Mouse (Mus musculus): ENCODE data around the gene Idh3b. TPM values are rescaled to one million over a fixed set of nuclear protein-coding genes. Genes with fewer than 3 reads are reported as not detected.

Gene Idh3b
- polyA plus RNA-seq, 1 experiment from 2014 or later, result 116 TPM

GRCm38 (mm10) chr2:130295331-130296133, 11.2 kb upstream of the Idh3b start:
- 2% methylated on average over 58 of the region's 99 CpGs for WGBS (ENCODE audit: insufficient replicate concordance)
- DNase-seq (peak; percentile 23), ATAC-seq (peak; percentile 43)
- no peak for TF ChIP-seq CTCF (IDR thresholded peaks at IDR 0.05; ENCODE audit: low read depth)
- TF ChIP-seq EP300 (IDR thresholded peaks at IDR 0.05; ENCODE audit: low read depth), result no peak
- peak overlapping the region; percentile 17; the same call in 1 of the 2 replicates for H3K9ac ChIP-seq (replicated peaks)
- H3K9me3 ChIP-seq (ENCODE audit: low read length), result no peaks in the 10 kb centered on the region
- H3K4me3 ChIP-seq (ENCODE audit: low read depth, low read length), result peak overlapping the region; percentile 56
- peaks cover 64% of the 10 kb centered on the region for H3K27me3 ChIP-seq (ENCODE audit: insufficient read depth, low read length)
- H3K4me1 ChIP-seq (ENCODE audit: insufficient read depth), result peaks cover 2% of the 10 kb centered on the region; the same call in 1 of the 2 replicates
- peak overlapping the region; percentile 76 for H3K4me2 ChIP-seq (ENCODE audit: low read depth, low read length)
- no peak overlapping the region for H3K27ac ChIP-seq (ENCODE audit: low read depth)
- H3K36me3 ChIP-seq (replicated peaks; ENCODE audit: insufficient read depth, low read length), result no peaks in the 10 kb centered on the region

GRCm38 (mm10) chr2:130294936-130295277, 10.6 kb upstream of the Idh3b start, which contains the start of gene Ebf4:
Gene Ebf4 (plus strand): TSS chr2:130295169.
- Histone ChIP-seq H3K27ac (ENCODE audit: low read depth) (no peak within 1 kb of the TSS), H3K36me3 (replicated peaks; ENCODE audit: insufficient read depth, low read length) (no peaks in the 10 kb centered on the region), H3K4me3 (ENCODE audit: low read depth, low read length) (peak within 1 kb of the TSS; percentile 56), H3K4me1 (ENCODE audit: insufficient read depth) (peaks cover 2% of the 10 kb centered on the region; the same call in 1 of the 2 replicates), H3K9me3 (ENCODE audit: low read length) (no peaks in the 10 kb centered on the region), H3K27me3 (ENCODE audit: insufficient read depth, low read length) (peaks cover 64% of the 10 kb centered on the region), H3K4me2 (ENCODE audit: low read depth, low read length) (peak within 1 kb of the TSS; percentile 76), H3K9ac (replicated peaks) (peak within 1 kb of the TSS; percentile 17; the same call in 1 of the 2 replicates)
- 0% methylated on average over 12 of the region's 39 CpGs for WGBS (ENCODE audit: insufficient replicate concordance)
- TF ChIP-seq EP300 (IDR thresholded peaks at IDR 0.05; ENCODE audit: low read depth) (no peak), CTCF (IDR thresholded peaks at IDR 0.05; ENCODE audit: low read depth) (no peak)
- ATAC-seq (no peak), DNase-seq (peak; percentile 31)

- Histone ChIP-seq H3K4me2 (ENCODE audit: low read depth, low read length) (peak overlapping the region; percentile 76), H3K36me3 (replicated peaks; ENCODE audit: insufficient read depth, low read length) (no peaks in the 10 kb centered on the region), H3K9me3 (ENCODE audit: low read length) (no peaks in the 10 kb centered on the region), H3K27me3 (ENCODE audit: insufficient read depth, low read length) (peaks cover 64% of the 10 kb centered on the region), H3K4me1 (ENCODE audit: insufficient read depth) (peaks cover 2% of the 10 kb centered on the region; the same call in 1 of the 2 replicates), H3K27ac (ENCODE audit: low read depth) (no peak overlapping the region), H3K4me3 (ENCODE audit: low read depth, low read length) (peak overlapping the region; percentile 56), H3K9ac (replicated peaks) (no peak overlapping the region)
- DNase-seq, result no peak
- no peak for TF ChIP-seq EP300 (IDR thresholded peaks at IDR 0.05; ENCODE audit: low read depth)
- TF ChIP-seq CTCF (IDR thresholded peaks at IDR 0.05; ENCODE audit: low read depth), result no peak
- no peak for ATAC-seq
- 9% methylated on average over 20 of the region's 20 CpGs for WGBS (ENCODE audit: insufficient replicate concordance)
Measured at GRCm38 (mm10) chr2:130294218-130294935, 10.0 kb upstream of the Idh3b start.

GRCm38 (mm10) chr2:130293486-130293885, 9.1 kb upstream of the Idh3b start:
- WGBS (ENCODE audit: insufficient replicate concordance), result 7% methylated on average over 4 of the region's 4 CpGs
- no peaks in the 10 kb centered on the region for H3K36me3 ChIP-seq (replicated peaks; ENCODE audit: insufficient read depth, low read length)
- no peak for ATAC-seq

GRCm38 (mm10) chr2:130293009-130293408, 8.7 kb upstream of the Idh3b start:
- Histone ChIP-seq H3K4me2 (ENCODE audit: low read depth, low read length) (no peak overlapping the region), H3K9me3 (ENCODE audit: low read length) (no peaks in the 10 kb centered on the region), H3K36me3 (replicated peaks; ENCODE audit: insufficient read depth, low read length) (no peaks in the 10 kb centered on the region), H3K9ac (replicated peaks) (no peak overlapping the region), H3K27me3 (ENCODE audit: insufficient read depth, low read length) (peaks cover 54% of the 10 kb centered on the region), H3K4me3 (ENCODE audit: low read depth, low read length) (no peak overlapping the region), H3K4me1 (ENCODE audit: insufficient read depth) (peaks cover 2% of the 10 kb centered on the region; the same call in 1 of the 2 replicates), H3K27ac (ENCODE audit: low read depth) (no peak overlapping the region)
- no peak for TF ChIP-seq EP300 (IDR thresholded peaks at IDR 0.05; ENCODE audit: low read depth)
- no peak for TF ChIP-seq CTCF (IDR thresholded peaks at IDR 0.05; ENCODE audit: low read depth)
- WGBS (ENCODE audit: insufficient replicate concordance), result 42% methylated on average over 3 of the region's 3 CpGs
- DNase-seq (no peak), ATAC-seq (no peak)

More at GRCm38 (mm10) chr2:130293486-130293885, 9.1 kb upstream of the Idh3b start:
- Histone ChIP-seq H3K4me2 (ENCODE audit: low read depth, low read length) (no peak overlapping the region), H3K27ac (ENCODE audit: low read depth) (no peak overlapping the region), H3K9ac (replicated peaks) (no peak overlapping the region), H3K27me3 (ENCODE audit: insufficient read depth, low read length) (peaks cover 58% of the 10 kb centered on the region), H3K4me3 (ENCODE audit: low read depth, low read length) (no peak overlapping the region), H3K4me1 (ENCODE audit: insufficient read depth) (peaks cover 2% of the 10 kb centered on the region; the same call in 1 of the 2 replicates), H3K9me3 (ENCODE audit: low read length) (no peaks in the 10 kb centered on the region)
- TF ChIP-seq CTCF (IDR thresholded peaks at IDR 0.05; ENCODE audit: low read depth) (no peak), EP300 (IDR thresholded peaks at IDR 0.05; ENCODE audit: low read depth) (no peak)
- DNase-seq, result no peak

GRCm38 (mm10) chr2:130291434-130291833, 7.1 kb upstream of the Idh3b start:
- no peaks in the 10 kb centered on the region for H3K9me3 ChIP-seq (ENCODE audit: low read length)
- peaks cover 38% of the 10 kb centered on the region for H3K27me3 ChIP-seq (ENCODE audit: insufficient read depth, low read length)
- ATAC-seq (peak; percentile 68), DNase-seq (peak; percentile 60)
- no peaks in the 10 kb centered on the region for H3K36me3 ChIP-seq (replicated peaks; ENCODE audit: insufficient read depth, low read length)
- H3K4me1 ChIP-seq (ENCODE audit: insufficient read depth), result peaks cover 2% of the 10 kb centered on the region; the same call in 1 of the 2 replicates
- no peak overlapping the region for H3K9ac ChIP-seq (replicated peaks)
- no peak overlapping the region for H3K4me2 ChIP-seq (ENCODE audit: low read depth, low read length)
- H3K27ac ChIP-seq (ENCODE audit: low read depth), result no peak overlapping the region
- H3K4me3 ChIP-seq (ENCODE audit: low read depth, low read length), result no peak overlapping the region
- 11% methylated on average over 8 of the region's 8 CpGs for WGBS (ENCODE audit: insufficient replicate concordance)
- TF ChIP-seq EP300 (IDR thresholded peaks at IDR 0.05; ENCODE audit: low read depth) (no peak), CTCF (IDR thresholded peaks at IDR 0.05; ENCODE audit: low read depth) (peak; percentile 91)

Measured in liver, postnatal 0 days (tissue).